Mouse (Mus musculus): ENCODE data around the gene Eml6. TPM values are rescaled to one million over a fixed set of nuclear protein-coding genes. Genes with fewer than 3 reads are reported as not detected.
"Not testable (repeated sequence)": the region's sequence is repeated elsewhere in the genome, so short reads cannot be mapped to it uniquely, and the experiment has no call there.

Gene Eml6
- polyA plus RNA-seq, 1 experiment from 2014 or later, result 0.13 TPM

- Histone ChIP-seq H3K9ac (replicated peaks) (no peak overlapping the region), H3K27me3 (ENCODE audit: insufficient read depth, low read length) (peaks cover 7% of the 10 kb centered on the region), H3K4me3 (ENCODE audit: low read depth, low read length) (no peak overlapping the region), H3K4me2 (ENCODE audit: low read depth, low read length) (no peak overlapping the region), H3K9me3 (ENCODE audit: low read length) (no peaks in the 10 kb centered on the region), H3K36me3 (replicated peaks; ENCODE audit: insufficient read depth, low read length) (no peaks in the 10 kb centered on the region), H3K27ac (ENCODE audit: low read depth) (no peak overlapping the region), H3K4me1 (ENCODE audit: insufficient read depth) (no peaks in the 10 kb centered on the region)
- no peak for TF ChIP-seq CTCF (IDR thresholded peaks at IDR 0.05; ENCODE audit: low read depth)
- no peak for TF ChIP-seq EP300 (IDR thresholded peaks at IDR 0.05; ENCODE audit: low read depth)
- no peak for ATAC-seq
- 71% methylated on average over 2 of the region's 2 CpGs for WGBS (ENCODE audit: insufficient replicate concordance)
- no peak for DNase-seq
Observed at GRCm38 (mm10) chr11:29827729-29828128, 198.1 kb downstream of the Eml6 start.

- no peak overlapping the region for H3K27ac ChIP-seq (ENCODE audit: low read depth)
- ATAC-seq (no peak), DNase-seq (no peak)
- WGBS (ENCODE audit: insufficient replicate concordance), result 96% methylated on average over 1 of the region's 1 CpGs
- no peaks in the 10 kb centered on the region for H3K36me3 ChIP-seq (replicated peaks; ENCODE audit: insufficient read depth, low read length)
- TF ChIP-seq CTCF (IDR thresholded peaks at IDR 0.05; ENCODE audit: low read depth) (no peak), EP300 (IDR thresholded peaks at IDR 0.05; ENCODE audit: low read depth) (no peak)
- H3K9ac ChIP-seq (replicated peaks), result no peak overlapping the region
- no peaks in the 10 kb centered on the region for H3K4me1 ChIP-seq (ENCODE audit: insufficient read depth)
- no peaks in the 10 kb centered on the region for H3K9me3 ChIP-seq (ENCODE audit: low read length)
- H3K27me3 ChIP-seq (ENCODE audit: insufficient read depth, low read length), result peaks cover 9% of the 10 kb centered on the region
- no peak overlapping the region for H3K4me2 ChIP-seq (ENCODE audit: low read depth, low read length)
- H3K4me3 ChIP-seq (ENCODE audit: low read depth, low read length), result no peak overlapping the region
Observed at GRCm38 (mm10) chr11:29826001-29826400, 199.8 kb downstream of the Eml6 start.

- 38% methylated on average over 21 of the region's 21 CpGs for WGBS (ENCODE audit: insufficient replicate concordance)
- not testable (repeated sequence) for H3K9ac ChIP-seq (replicated peaks); H3K27ac ChIP-seq (ENCODE audit: low read depth); H3K4me1 ChIP-seq (ENCODE audit: insufficient read depth); H3K36me3 ChIP-seq (replicated peaks; ENCODE audit: insufficient read depth, low read length); DNase-seq; ATAC-seq; H3K27me3 ChIP-seq (ENCODE audit: insufficient read depth, low read length); H3K9me3 ChIP-seq (ENCODE audit: low read length)
- H3K4me3 ChIP-seq (ENCODE audit: low read depth, low read length), result peak within 1 kb of the TSS; percentile 8; the same call in 1 of the 2 replicates
- peak within 1 kb of the TSS; percentile 26; the same call in 1 of the 2 replicates for H3K4me2 ChIP-seq (ENCODE audit: low read depth, low read length)
Observed at GRCm38 (mm10) chr11:29825271-29825718, 200.5 kb downstream of the Eml6 start, which contains the start of gene 4931440F15Rik. Gene 4931440F15Rik (minus strand): TSS chr11:29825668.

- not testable (repeated sequence) for H3K9me3 ChIP-seq (ENCODE audit: low read length); H3K36me3 ChIP-seq (replicated peaks; ENCODE audit: insufficient read depth, low read length); H3K27me3 ChIP-seq (ENCODE audit: insufficient read depth, low read length); H3K9ac ChIP-seq (replicated peaks); H3K27ac ChIP-seq (ENCODE audit: low read depth); DNase-seq; H3K4me1 ChIP-seq (ENCODE audit: insufficient read depth)
- 20% methylated on average over 45 of the region's 62 CpGs for WGBS (ENCODE audit: insufficient replicate concordance)
- H3K4me2 ChIP-seq (ENCODE audit: low read depth, low read length), result peak overlapping the region; percentile 26; the same call in 1 of the 2 replicates
- H3K4me3 ChIP-seq (ENCODE audit: low read depth, low read length), result peak overlapping the region; percentile 8; the same call in 1 of the 2 replicates
- peak; percentile 55 for ATAC-seq
Observed at GRCm38 (mm10) chr11:29824474-29825270, 201.2 kb downstream of the Eml6 start.

GRCm38 (mm10) chr11:29823141-29823540 is 202.7 kb downstream of the Eml6 start:
- Histone ChIP-seq H3K9ac (replicated peaks) (no peak overlapping the region), H3K27ac (ENCODE audit: low read depth) (no peak overlapping the region), H3K9me3 (ENCODE audit: low read length) (no peaks in the 10 kb centered on the region), H3K4me1 (ENCODE audit: insufficient read depth) (no peaks in the 10 kb centered on the region), H3K4me2 (ENCODE audit: low read depth, low read length) (no peak overlapping the region), H3K27me3 (ENCODE audit: insufficient read depth, low read length) (peaks cover 9% of the 10 kb centered on the region), H3K4me3 (ENCODE audit: low read depth, low read length) (no peak overlapping the region), H3K36me3 (replicated peaks; ENCODE audit: insufficient read depth, low read length) (no peaks in the 10 kb centered on the region)
- no peak for DNase-seq
- WGBS (ENCODE audit: insufficient replicate concordance), result 86% methylated on average over 2 of the region's 2 CpGs
- no peak for ATAC-seq
- TF ChIP-seq CTCF (IDR thresholded peaks at IDR 0.05; ENCODE audit: low read depth) (no peak), EP300 (IDR thresholded peaks at IDR 0.05; ENCODE audit: low read depth) (no peak)

- H3K4me3 ChIP-seq (ENCODE audit: low read depth, low read length), result no peak overlapping the region
- no peaks in the 10 kb centered on the region for H3K4me1 ChIP-seq (ENCODE audit: insufficient read depth)
- H3K27ac ChIP-seq (ENCODE audit: low read depth), result peak overlapping the region; percentile 87
- TF ChIP-seq EP300 (IDR thresholded peaks at IDR 0.05; ENCODE audit: low read depth), result no peak; the same call in 1 of the 2 replicates
- no peak for TF ChIP-seq CTCF (IDR thresholded peaks at IDR 0.05; ENCODE audit: low read depth)
- DNase-seq (no peak), ATAC-seq (no peak; the same call in 1 of the 2 replicates)
- H3K9ac ChIP-seq (replicated peaks), result no peak overlapping the region
- peak overlapping the region; percentile 10; the same call in 1 of the 2 replicates for H3K4me2 ChIP-seq (ENCODE audit: low read depth, low read length)
- no peaks in the 10 kb centered on the region for H3K9me3 ChIP-seq (ENCODE audit: low read length)
- no peaks in the 10 kb centered on the region for H3K36me3 ChIP-seq (replicated peaks; ENCODE audit: insufficient read depth, low read length)
- H3K27me3 ChIP-seq (ENCODE audit: insufficient read depth, low read length), result no peaks in the 10 kb centered on the region
Observed at GRCm38 (mm10) chr11:29815670-29816069, 210.2 kb downstream of the Eml6 start.
